Mouse (Mus musculus): ENCODE measurements around the gene Fras1. TPM values are rescaled to one million over a fixed set of nuclear protein-coding genes. Genes with fewer than 3 reads are reported as not detected.

Fras1 gene
- total RNA-seq, 1 experiment from 2014 or later, result not detected

- ATAC-seq (replicated peaks; ENCODE audit: insufficient number of reproducible peaks, low FRiP score, low TSS enrichment, poor library complexity, severe bottlenecking), result no peak
Observed at GRCm38 (mm10) chr5:96716273-96717034, 342.7 kb downstream of the Fras1 start.

DNA sequence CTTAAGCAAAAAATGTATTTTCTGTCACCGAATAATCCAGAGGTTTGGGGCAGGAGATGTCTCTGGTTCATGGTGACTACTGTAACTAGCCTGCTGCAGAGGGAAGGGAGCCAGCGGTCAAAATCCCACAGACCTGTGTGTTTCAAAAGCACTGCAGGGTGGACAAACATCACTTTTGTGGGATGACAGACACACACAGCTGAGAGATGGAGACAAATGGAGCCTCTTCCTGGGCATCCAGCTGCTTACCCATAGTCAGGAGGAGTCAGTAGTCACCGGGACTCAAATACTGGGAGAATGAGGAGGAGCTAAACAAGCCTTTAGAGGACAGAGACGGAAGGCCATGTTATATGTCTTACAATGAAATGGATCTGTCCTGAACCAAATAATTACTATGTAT is 343.9 kb downstream of the Fras1 start:
- ATAC-seq (replicated peaks; ENCODE audit: insufficient number of reproducible peaks, low FRiP score, low TSS enrichment, poor library complexity, severe bottlenecking), result no peak

- ATAC-seq (replicated peaks; ENCODE audit: insufficient number of reproducible peaks, low FRiP score, low TSS enrichment, poor library complexity, severe bottlenecking), result no peak
Observed at GRCm38 (mm10) chr5:96718601-96719000, 344.8 kb downstream of the Fras1 start.

GRCm38 (mm10) chr5:96719221-96719620 is 345.5 kb downstream of the Fras1 start:
- ATAC-seq (replicated peaks; ENCODE audit: insufficient number of reproducible peaks, low FRiP score, low TSS enrichment, poor library complexity, severe bottlenecking), result no peak

DNA sequence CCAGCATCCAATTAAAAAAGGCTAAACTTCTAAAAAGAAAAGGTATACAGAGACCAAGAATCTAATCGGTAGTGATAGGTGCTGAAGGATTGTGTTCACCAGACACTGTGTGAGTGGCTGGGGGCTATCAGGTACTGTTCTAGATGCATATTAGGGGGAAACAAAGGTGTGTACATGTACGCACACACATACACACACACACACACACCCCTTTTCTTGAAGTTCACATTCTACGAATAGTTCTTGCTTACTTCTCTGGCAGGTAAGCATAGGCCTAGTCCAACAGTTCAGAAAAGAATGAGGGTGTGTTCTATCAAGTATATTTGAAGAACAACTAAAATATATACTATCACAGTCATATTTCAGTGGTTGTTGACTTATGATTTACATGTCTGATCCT is 348.9 kb downstream of the Fras1 start:
- ATAC-seq (replicated peaks; ENCODE audit: insufficient number of reproducible peaks, low FRiP score, low TSS enrichment, poor library complexity, severe bottlenecking), result no peak

GRCm38 (mm10) chr5:96739138-96739878 is 365.6 kb downstream of the Fras1 start:
- no peak for ATAC-seq (replicated peaks; ENCODE audit: insufficient number of reproducible peaks, low FRiP score, low TSS enrichment, poor library complexity, severe bottlenecking)

DNA sequence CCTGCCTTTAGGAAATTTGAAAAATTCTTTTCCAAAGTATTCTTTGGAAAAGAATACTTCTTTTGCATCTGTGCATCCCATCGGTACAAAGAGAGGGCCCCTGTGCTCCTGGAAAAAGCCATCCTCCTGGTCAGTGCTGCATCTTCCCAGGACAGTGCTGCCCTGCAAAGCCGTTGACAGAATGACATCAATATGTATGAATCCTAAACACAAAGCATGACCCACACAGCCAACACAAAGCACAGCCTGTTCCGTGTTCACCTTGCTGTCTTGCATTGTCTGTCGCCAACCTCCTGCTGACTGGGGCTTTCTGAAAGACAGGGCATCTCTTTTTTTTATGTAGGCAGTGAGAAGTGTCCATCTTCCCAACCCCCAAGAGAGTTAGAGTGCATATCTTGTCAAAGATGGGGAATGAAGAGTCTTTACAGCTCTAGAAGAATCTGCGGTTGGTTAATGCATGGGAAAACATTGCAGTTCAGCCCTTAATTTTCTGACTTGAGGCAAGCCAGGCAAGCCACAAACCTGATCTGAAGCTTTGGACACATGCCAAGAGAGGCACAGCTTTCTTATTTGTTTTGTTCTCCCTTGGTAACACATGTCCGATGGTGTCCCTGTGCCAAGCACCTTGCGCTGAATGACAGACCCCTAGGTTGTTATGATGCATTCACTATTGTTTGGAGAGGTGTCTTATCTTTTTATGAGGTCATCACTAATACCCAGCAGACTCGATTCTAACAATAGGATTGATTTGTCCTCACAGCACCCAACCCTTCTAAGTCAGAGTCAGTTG is 373.6 kb downstream of the Fras1 start:
- no peak for ATAC-seq (replicated peaks; ENCODE audit: insufficient number of reproducible peaks, low FRiP score, low TSS enrichment, poor library complexity, severe bottlenecking)

DNA sequence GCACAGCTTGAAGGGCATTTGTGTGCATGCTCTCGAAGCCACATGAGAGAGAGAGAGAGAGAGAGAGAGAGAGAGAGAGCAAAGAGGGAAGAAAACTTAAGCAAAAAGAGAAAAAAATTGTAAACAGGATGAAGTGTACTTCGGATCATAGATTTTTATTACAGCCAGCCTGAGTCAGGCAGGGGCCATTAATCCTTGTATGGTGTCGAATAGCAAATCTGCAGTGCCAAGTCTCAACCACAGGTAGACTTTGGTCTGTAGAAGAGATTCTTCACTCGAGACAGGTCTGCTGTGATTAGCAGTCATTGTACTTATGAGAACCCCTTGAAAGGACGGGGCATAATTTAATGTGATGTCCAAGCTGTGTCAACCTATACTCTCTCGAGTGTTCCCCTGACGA is 383.9 kb downstream of the Fras1 start:
- ATAC-seq (replicated peaks; ENCODE audit: insufficient number of reproducible peaks, low FRiP score, low TSS enrichment, poor library complexity, severe bottlenecking), result no peak

DNA sequence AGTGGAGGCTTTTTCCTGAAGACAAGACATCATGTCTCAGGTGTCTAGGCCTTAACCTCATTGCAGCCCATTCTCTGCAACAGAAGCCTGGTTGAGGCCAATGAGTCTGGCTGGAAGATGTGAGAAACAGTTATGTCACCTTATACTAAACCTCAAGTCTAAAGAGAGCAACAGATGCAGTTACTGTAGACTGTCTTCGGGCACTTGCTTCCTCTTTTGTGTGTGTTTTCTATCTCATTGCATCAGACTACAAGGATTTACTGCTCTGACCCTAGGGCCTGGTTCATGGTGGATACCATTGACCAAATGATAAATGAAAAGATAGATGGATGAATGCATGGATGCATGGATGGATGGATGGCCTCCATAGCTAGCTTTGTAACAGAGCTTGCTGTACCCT is 388.3 kb downstream of the Fras1 start:
- no peak for ATAC-seq (replicated peaks; ENCODE audit: insufficient number of reproducible peaks, low FRiP score, low TSS enrichment, poor library complexity, severe bottlenecking)

- ATAC-seq (replicated peaks; ENCODE audit: insufficient number of reproducible peaks, low FRiP score, low TSS enrichment, poor library complexity, severe bottlenecking), result no peak
Observed at GRCm38 (mm10) chr5:96768846-96769471, 395.2 kb downstream of the Fras1 start.

GRCm38 (mm10) chr5:96783506-96784288 is 409.9 kb downstream of the Fras1 start:
- ATAC-seq (replicated peaks; ENCODE audit: insufficient number of reproducible peaks, low FRiP score, low TSS enrichment, poor library complexity, severe bottlenecking), result no peak

DNA sequence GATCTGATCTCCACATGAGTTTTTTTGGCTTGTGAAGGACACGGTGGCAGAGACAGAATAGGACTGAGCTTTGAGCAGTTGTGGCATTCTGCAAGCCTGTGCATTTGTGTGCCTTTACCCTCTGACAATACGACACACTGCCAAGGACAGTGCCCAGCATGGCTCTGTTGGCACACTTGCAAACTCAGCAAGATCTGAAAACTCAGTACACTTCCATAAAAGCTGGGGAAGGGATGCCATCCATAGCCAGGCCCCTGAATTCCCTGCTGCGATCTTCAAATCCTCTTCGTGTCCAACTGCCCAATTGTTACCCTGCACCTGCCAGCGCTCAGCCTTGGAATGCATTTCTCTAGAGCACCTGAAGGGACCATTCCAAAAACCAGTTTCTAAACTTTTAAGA is 411.3 kb downstream of the Fras1 start:
- no peak for ATAC-seq (replicated peaks; ENCODE audit: insufficient number of reproducible peaks, low FRiP score, low TSS enrichment, poor library complexity, severe bottlenecking)

GRCm38 (mm10) chr5:96792422-96792821 is 418.7 kb downstream of the Fras1 start:
- ATAC-seq (replicated peaks; ENCODE audit: insufficient number of reproducible peaks, low FRiP score, low TSS enrichment, poor library complexity, severe bottlenecking), result peak; percentile 44; the same call in 1 of the 2 replicates

DNA sequence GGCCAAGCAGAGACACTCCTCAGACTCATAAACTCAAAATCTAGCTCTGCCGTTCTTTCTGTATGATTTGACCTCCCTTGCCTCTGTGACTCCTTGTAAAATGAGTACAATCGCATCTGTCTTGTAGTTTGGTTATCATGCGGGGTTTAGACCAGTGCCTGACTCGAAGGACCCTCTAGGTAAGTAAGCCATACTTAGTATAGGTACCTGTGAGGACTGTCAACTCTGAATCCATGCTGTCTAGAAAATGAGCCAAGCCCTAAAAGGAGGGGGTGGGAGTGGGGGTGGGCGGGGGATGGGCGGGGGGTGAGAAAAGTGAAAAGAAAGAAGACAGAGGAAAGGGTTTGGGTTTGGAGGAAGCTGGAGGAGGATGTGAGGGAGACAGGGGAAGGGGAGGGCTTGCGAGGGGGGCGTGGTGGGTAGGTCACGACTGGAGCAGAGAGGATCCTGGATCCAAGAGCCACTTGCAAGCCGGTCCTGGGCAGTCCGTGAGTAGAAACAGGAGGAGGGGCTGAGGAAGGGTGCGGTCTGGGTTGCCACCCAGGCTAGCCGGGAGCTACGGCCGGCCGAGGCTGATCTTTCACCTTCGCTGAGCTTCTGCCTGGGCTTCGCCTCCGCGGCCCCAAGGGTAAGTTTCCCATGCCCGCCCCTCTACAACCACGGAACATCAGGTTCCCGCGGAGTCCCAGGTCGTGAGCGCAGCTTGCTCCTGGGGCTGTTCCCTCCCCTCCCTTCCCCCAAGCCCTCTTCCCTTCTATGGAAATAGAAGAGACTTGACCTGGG is 419.4 kb downstream of the Fras1 start, which contains the start of gene Anxa3:
TSS of gene Anxa3 (plus strand) at position 404 of the 783 bp plus-strand sequence.
- peak; percentile 34; the same call in 1 of the 2 replicates for ATAC-seq (replicated peaks; ENCODE audit: insufficient number of reproducible peaks, low FRiP score, low TSS enrichment, poor library complexity, severe bottlenecking)

DNA sequence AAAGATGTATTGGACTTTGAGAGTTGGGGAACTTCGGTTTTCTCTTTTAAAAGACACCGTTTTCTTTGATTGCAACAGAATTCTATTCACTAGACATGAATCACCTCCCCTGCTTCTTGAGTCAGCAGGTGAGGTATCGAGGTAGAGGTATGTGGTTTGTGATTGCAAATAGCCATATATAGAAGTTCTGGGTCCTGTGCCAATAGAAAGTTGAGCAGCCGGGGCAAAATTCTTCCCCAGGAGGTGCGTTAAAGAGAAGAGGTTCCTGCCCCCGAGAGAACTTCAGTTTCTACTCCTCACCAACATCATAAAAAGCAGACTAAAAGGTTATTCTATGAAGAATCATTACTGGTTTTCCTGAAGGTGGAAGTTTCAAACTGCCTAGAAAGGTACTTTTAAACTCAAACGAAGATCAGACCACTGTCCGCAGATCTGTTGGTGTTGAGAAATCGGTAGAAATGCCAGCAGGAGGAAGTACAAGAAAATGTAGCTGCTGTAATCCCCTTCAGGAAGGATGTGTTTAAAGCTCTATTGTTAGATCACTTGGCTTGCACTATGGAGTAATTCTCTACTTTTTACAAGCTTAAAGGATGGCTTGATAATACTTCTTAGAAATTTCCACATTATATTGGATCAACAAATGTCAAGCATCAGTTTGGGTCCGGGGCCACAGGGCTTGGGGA is 420.3 kb downstream of the Fras1 start:
- no peak for ATAC-seq (replicated peaks; ENCODE audit: insufficient number of reproducible peaks, low FRiP score, low TSS enrichment, poor library complexity, severe bottlenecking)

- ATAC-seq (replicated peaks; ENCODE audit: insufficient number of reproducible peaks, low FRiP score, low TSS enrichment, poor library complexity, severe bottlenecking), result no peak
Observed at GRCm38 (mm10) chr5:96795752-96796151, 422.0 kb downstream of the Fras1 start.

- no peak for ATAC-seq (replicated peaks; ENCODE audit: insufficient number of reproducible peaks, low FRiP score, low TSS enrichment, poor library complexity, severe bottlenecking)
Observed at GRCm38 (mm10) chr5:96797465-96797864, 423.7 kb downstream of the Fras1 start.

Measured in monocyte, adult 5-6 weeks (primary cell).